In the genomic region with DNA sequence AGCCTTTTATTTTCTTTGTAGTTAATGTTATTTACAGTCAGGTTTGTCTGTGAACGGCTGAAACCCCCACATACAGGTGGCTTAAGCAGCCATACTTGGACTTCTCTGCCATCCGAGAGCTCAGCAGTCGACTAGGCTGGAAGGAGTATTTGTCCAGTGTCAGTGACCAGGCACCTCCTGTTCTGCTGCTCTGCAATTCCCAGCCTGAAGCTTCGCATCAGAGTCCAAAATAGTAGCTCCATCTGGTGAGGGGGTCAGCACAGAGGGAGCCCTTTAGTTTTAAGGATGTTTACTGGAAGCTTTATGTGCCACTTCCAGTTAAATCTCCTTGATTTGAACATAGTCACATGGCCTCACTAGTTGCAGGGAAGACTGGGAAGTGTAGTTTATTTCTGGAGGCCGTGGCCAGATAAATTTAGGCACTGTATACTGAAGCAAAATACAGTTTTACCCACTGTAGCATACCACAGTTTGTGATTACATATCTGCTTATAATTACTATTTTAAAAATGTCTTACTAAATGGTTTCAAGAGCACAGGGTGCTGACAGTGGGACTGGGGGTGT, we compare ENCODE assay signal across 14 mouse cellular contexts.
"Had no signal": no experiment of that assay in that cellular context is flagged by ENCODE, and none has a peak within 500 bp of the region (broad histone marks: within the 10 kb centered on the region; RNA-seq: fewer than 3 reads in every experiment).

No protein-coding gene starts in this region.

- ATAC-seq: liver, embryonic 12.5 days had no signal

- H3K27me3 ChIP-seq: kidney, embryonic 15.5 days; limb, embryonic 15.5 days; liver, embryonic 12.5 days; neural tube, embryonic 12.5 days; stomach, embryonic 15.5 days had no signal

- H3K27ac ChIP-seq: kidney, embryonic 15.5 days; limb, embryonic 15.5 days; liver, embryonic 12.5 days; midbrain, embryonic 10.5 days; neural tube, embryonic 12.5 days; stomach, embryonic 15.5 days had no signal

- H3K4me1 ChIP-seq: kidney, embryonic 15.5 days; limb, embryonic 15.5 days; liver, embryonic 12.5 days; midbrain, embryonic 10.5 days; neural tube, embryonic 12.5 days; stomach, embryonic 15.5 days had no signal

- DNase-seq: kidney, postnatal 14 days; layer of hippocampus, adult 9-11 months; layer of hippocampus, postnatal 36 days; lung, embryonic 14.5 days; lung, postnatal 10 days; lung, postnatal 4 days; right cerebral cortex, postnatal 4 days; thymus, postnatal 36 days had no signal

- H3K9ac ChIP-seq: kidney, embryonic 15.5 days; limb, embryonic 15.5 days; liver, embryonic 12.5 days; lung, embryonic 14.5 days; neural tube, embryonic 12.5 days; stomach, embryonic 15.5 days had no signal

- H3K4me3 ChIP-seq: kidney, embryonic 15.5 days; limb, embryonic 15.5 days; liver, embryonic 12.5 days; midbrain, embryonic 10.5 days; neural tube, embryonic 12.5 days; stomach, embryonic 15.5 days had no signal

- H3K9me3 ChIP-seq: kidney, embryonic 15.5 days; limb, embryonic 15.5 days; liver, embryonic 12.5 days; neural tube, embryonic 12.5 days; stomach, embryonic 15.5 days had no signal
